Mouse (Mus musculus) MEL (cell line): ENCODE results near the gene Hspa12a.

Experiments
- CTCF ChIP-seq, 3 experiments: IDR thresholded peaks in 2 of 3; conservative IDR thresholded peaks in 1 of 3; 2 replicates each; pipeline ENCODE4 v1.5.1; 2011 to 2012; ENCODE audit warnings: low read length in 3 of 3, low read depth in 2 of 3, mild to moderate bottlenecking in 2 of 3, improper control_type of control experiment in 1 of 3, inconsistent platforms in 1 of 3, mixed read lengths in 1 of 3, moderate library complexity in 1 of 3; ENCODE audit not compliant: control insufficient read depth in 1 of 3, insufficient read depth in 1 of 3, poor library complexity in 1 of 3, severe bottlenecking in 1 of 3
- E2F4 ChIP-seq: IDR thresholded peaks from 2 replicates; pipeline ENCODE4 v1.6.1; 2011; ENCODE audit warnings: low read depth, low read length, improper control_type of control experiment, borderline replicate concordance
- EP300 ChIP-seq, 2 experiments: IDR thresholded peaks; 2 replicates each; pipeline ENCODE4 v1.6.1; 2011; ENCODE audit warnings: improper control_type of control experiment in 2 of 2, low read length in 2 of 2, low read depth in 1 of 2, mild to moderate bottlenecking in 1 of 2
- JUND ChIP-seq: IDR thresholded peaks from 2 replicates; pipeline ENCODE4 v1.6.1; 2011; ENCODE audit warnings: low read depth, mild to moderate bottlenecking, improper control_type of control experiment, low read length
- KAT2A ChIP-seq: conservative IDR thresholded peaks from 2 replicates; pipeline ENCODE4 v1.6.1; 2012; ENCODE audit warnings: low read depth, low read length, improper control_type of control experiment, inconsistent platforms
- MAZ ChIP-seq: IDR thresholded peaks from 2 replicates; pipeline ENCODE4 v1.6.1; 2012; ENCODE audit warnings: low read depth, mild to moderate bottlenecking, inconsistent platforms, low read length, improper control_type of control experiment
- MYC ChIP-seq: IDR thresholded peaks from 2 replicates; pipeline ENCODE4 v1.6.1; 2011; ENCODE audit warnings: low read depth, mild to moderate bottlenecking, low read length, improper control_type of control experiment, moderate library complexity
- NELFE ChIP-seq: IDR thresholded peaks from 2 replicates; pipeline ENCODE4 v1.6.1; 2011; ENCODE audit warnings: low read depth, low read length, improper control_type of control experiment
- NRF1 ChIP-seq: IDR thresholded peaks from 2 replicates; pipeline ENCODE4 v1.6.1; 2014; ENCODE audit warnings: low read depth, mild to moderate bottlenecking, inconsistent platforms, low read length, improper control_type of control experiment, moderate library complexity; ENCODE audit not compliant: poor library complexity, insufficient read depth, severe bottlenecking
- POLR2A ChIP-seq, 2 experiments: IDR thresholded peaks; 2 replicates each; pipeline ENCODE4 v1.6.1; 2011 to 2012; ENCODE audit warnings: low read length in 2 of 2, mild to moderate bottlenecking in 2 of 2, control low read depth in 1 of 2, improper control_type of control experiment in 1 of 2, low read depth in 1 of 2, moderate library complexity in 1 of 2; ENCODE audit not compliant: control insufficient read depth in 1 of 2, insufficient read depth in 1 of 2, poor library complexity in 1 of 2
- POLR2AphosphoS2 ChIP-seq: IDR thresholded peaks from 2 replicates; pipeline ENCODE4 v1.6.1; 2011; ENCODE audit warnings: low read length, improper control_type of control experiment
- RCOR1 ChIP-seq: IDR thresholded peaks from 2 replicates; pipeline ENCODE4 v1.6.1; 2012; ENCODE audit warnings: low read depth, mild to moderate bottlenecking, inconsistent platforms, low read length, improper control_type of control experiment
- TBP ChIP-seq: IDR thresholded peaks from 2 replicates; pipeline ENCODE4 v1.8.0; 2011; ENCODE audit warnings: low read depth, low read length, improper control_type of control experiment

- TF ChIP-seq POLR2AphosphoS2 (no peak), CTCF (IDR thresholded peaks at IDR 0.05 in 2 of 3, conservative IDR thresholded peaks at IDR 0.05 in 1 of 3; ENCODE audit: control insufficient read depth in 1 of 3, insufficient read depth in 1 of 3, low read depth in 2 of 3, low read length in 3 of 3, poor library complexity in 1 of 3, severe bottlenecking in 1 of 3) (no peak), JUND (no peak), E2F4 (no peak), NRF1 (no peak), MYC (no peak), POLR2A (IDR thresholded peaks at IDR 0.05; ENCODE audit: control insufficient read depth in 1 of 2, insufficient read depth in 1 of 2, low read depth in 1 of 2, low read length in 2 of 2, poor library complexity in 1 of 2) (no peak), RCOR1 (no peak), MAZ (no peak), KAT2A (no peak), EP300 (IDR thresholded peaks at IDR 0.05; ENCODE audit: low read depth in 1 of 2, low read length in 2 of 2) (no peak), TBP (no peak), NELFE (no peak)
Measured at GRCm38 (mm10) chr19:58781566-58781965, 161.9 kb downstream of the Hspa12a start.
